In genomic region chr2:171800511-171801268, GRCm38 (mm10) we compare ENCODE assay signal across 24 mouse cellular contexts.
DNase-seq lines count a peak whose midpoint lies in the region; ATAC-seq lines count a peak whose summit lies in the region.
"Had no signal": no experiment of that assay in that cellular context is flagged by ENCODE, and none has a peak within 500 bp of the region (broad histone marks: within the 10 kb centered on the region; RNA-seq: fewer than 3 reads in every experiment).

No protein-coding gene starts in this region.

- no peaks in the 10 kb centered on the region for H3K36me3 ChIP-seq in forebrain, embryonic 14.5 days (ENCODE audit: control insufficient read depth, insufficient read depth, low read length)
- no peaks in the 10 kb centered on the region for H3K36me3 ChIP-seq in forebrain, embryonic 15.5 days
- H3K36me3 ChIP-seq: embryonic facial prominence, embryonic 12.5 days; limb, embryonic 12.5 days had no signal

- H3K4me1 ChIP-seq in forebrain, embryonic 14.5 days (ENCODE audit: control insufficient read depth, insufficient read depth, low read length): no peaks in the 10 kb centered on the region
- peaks cover 5% of the 10 kb centered on the region; the same call in 1 of the 2 replicates for H3K4me1 ChIP-seq in forebrain, embryonic 15.5 days
- H3K4me1 ChIP-seq: embryonic facial prominence, embryonic 12.5 days had no signal

- H3K27ac ChIP-seq in forebrain, embryonic 14.5 days (ENCODE audit: low read depth, low read length): no peak overlapping the region
- H3K27ac ChIP-seq in forebrain, embryonic 15.5 days (replicated peaks): no peak overlapping the region
- H3K27ac ChIP-seq: embryonic facial prominence, embryonic 12.5 days; hindbrain, postnatal 0 days; limb, embryonic 12.5 days had no signal

- H3K9ac ChIP-seq in forebrain, embryonic 14.5 days (ENCODE audit: low read length): no peak overlapping the region
- no peak overlapping the region for H3K9ac ChIP-seq in forebrain, embryonic 15.5 days (replicated peaks)
- H3K9ac ChIP-seq: embryonic facial prominence, embryonic 12.5 days; limb, embryonic 12.5 days; liver, postnatal 0 days had no signal

- no peak overlapping the region for H3K4me2 ChIP-seq in forebrain, embryonic 14.5 days (ENCODE audit: low read length)
- no peak overlapping the region for H3K4me2 ChIP-seq in forebrain, embryonic 15.5 days (replicated peaks)
- H3K4me2 ChIP-seq: embryonic facial prominence, embryonic 12.5 days; heart, embryonic 11.5 days; limb, embryonic 12.5 days; liver, embryonic 11.5 days had no signal

- no peaks in the 10 kb centered on the region for H3K27me3 ChIP-seq in forebrain, embryonic 14.5 days (replicated peaks; ENCODE audit: control insufficient read depth, insufficient read depth, low read length)
- no peaks in the 10 kb centered on the region for H3K27me3 ChIP-seq in forebrain, embryonic 15.5 days

- no peaks in the 10 kb centered on the region for H3K9me3 ChIP-seq in forebrain, embryonic 14.5 days (replicated peaks; ENCODE audit: control insufficient read depth, low read length)
- no peaks in the 10 kb centered on the region for H3K9me3 ChIP-seq in forebrain, embryonic 15.5 days
- H3K9me3 ChIP-seq: embryonic facial prominence, embryonic 12.5 days had no signal

- H3K4me3 ChIP-seq in forebrain, embryonic 14.5 days (ENCODE audit: low read depth, low read length): no peak overlapping the region
- no peak overlapping the region for H3K4me3 ChIP-seq in forebrain, embryonic 15.5 days
- H3K4me3 ChIP-seq: embryonic facial prominence, embryonic 12.5 days; limb, embryonic 12.5 days had no signal

- DNase-seq in forebrain, embryonic 14.5 days (ENCODE audit: low spot score): peak; percentile 33
- peak; percentile 13 to 16 for DNase-seq in left cerebral cortex, postnatal 36 days (ENCODE audit: low spot score in 2 of 2)
- DNase-seq in left cerebral cortex, adult 11 months (ENCODE audit: low spot score): no peak
- DNase-seq in right cerebral cortex, postnatal 25 days: peak; percentile 17
- DNase-seq in thymus, postnatal 36 days: peak; percentile 36 to 64
- DNase-seq in heart, postnatal 25 days (ENCODE audit: low spot score): no peak
- DNase-seq: adrenal gland, adult 8-10 months; cerebellum, adult 18-20 months; cerebellum, postnatal 25 days; gastrocnemius, postnatal 14 days; heart, adult 11 months; heart, postnatal 10 days; kidney, postnatal 25 days; liver, postnatal 0 days; lung, postnatal 10 days; midbrain, embryonic 14.5 days had no signal

- ATAC-seq in forebrain, embryonic 14.5 days: no peak
- ATAC-seq in forebrain, embryonic 15.5 days (replicated peaks): no peak
- ATAC-seq: activated CD4-positive, CD25-positive, alpha-beta regulatory T cell, adult 4 months; hindbrain, postnatal 0 days; intestine, embryonic 16.5 days; liver, postnatal 0 days had no signal

- 69% methylated on average over 10 of the region's 10 CpGs for WGBS in forebrain, embryonic 14.5 days
- 71% methylated on average over 10 of the region's 10 CpGs for WGBS in forebrain, embryonic 15.5 days

- intact Hi-C loops in left cerebral cortex, postnatal 36 days (cut with DNase I): no loop called here
- intact Hi-C loops in heart, postnatal 25 days (cut with DNase I): no loop called here

Comparison
In these comparisons a context has a peak if more than half of its experiments do, and no peak if none do; other contexts are left out.
1. DNase-seq: peak in forebrain, embryonic 14.5 days (single experiment), left cerebral cortex, postnatal 36 days (2 of 2), right cerebral cortex, postnatal 25 days (single experiment) and thymus, postnatal 36 days (2 of 2); none in left cerebral cortex, adult 11 months (single experiment) and heart, postnatal 25 days (single experiment).